Mouse (Mus musculus): ENCODE measurements around the gene Cenpp. TPM values are rescaled to one million over a fixed set of nuclear protein-coding genes. Genes with fewer than 3 reads are reported as not detected.

Gene Cenpp
- polyA plus RNA-seq, 1 experiment from 2014 or later, result 47.1 TPM

- H3K36me3 ChIP-seq (replicated peaks; ENCODE audit: control insufficient read depth, insufficient read depth, low read depth, low read length), result no peaks in the 10 kb centered on the region
- H3K27ac ChIP-seq (replicated peaks; ENCODE audit: low read depth, low read length), result no peak overlapping the region
- no peak for ATAC-seq (replicated peaks; ENCODE audit: insufficient number of reproducible peaks, low FRiP score, low TSS enrichment, low read depth)
- no peak overlapping the region for H3K4me2 ChIP-seq (ENCODE audit: low read depth, low read length)
- WGBS, result 30% methylated on average over 2 of the region's 2 CpGs
- no peak overlapping the region for H3K4me3 ChIP-seq (ENCODE audit: low read depth, low read length)
- no peaks in the 10 kb centered on the region for H3K9me3 ChIP-seq (replicated peaks; ENCODE audit: control insufficient read depth, low read length)
- DNase-seq (ENCODE audit: low spot score), result peak; percentile 21
- no peaks in the 10 kb centered on the region for H3K27me3 ChIP-seq (ENCODE audit: control insufficient read depth, insufficient read depth, low read length)
- H3K9ac ChIP-seq (replicated peaks; ENCODE audit: low read length), result no peak overlapping the region
- no peaks in the 10 kb centered on the region for H3K4me1 ChIP-seq (ENCODE audit: control insufficient read depth, insufficient read depth, low read length)
Observed at GRCm38 (mm10) chr13:49559185-49559584, 93.4 kb downstream of the Cenpp start.

- ATAC-seq (replicated peaks; ENCODE audit: insufficient number of reproducible peaks, low FRiP score, low TSS enrichment, low read depth) (no peak), DNase-seq (ENCODE audit: low spot score) (no peak)
- H3K4me2 ChIP-seq (ENCODE audit: low read depth, low read length), result no peak overlapping the region
- WGBS, result 74% methylated on average over 1 of the region's 1 CpGs
- no peak overlapping the region for H3K4me3 ChIP-seq (ENCODE audit: low read depth, low read length)
- no peak overlapping the region for H3K9ac ChIP-seq (replicated peaks; ENCODE audit: low read length)
- H3K27me3 ChIP-seq (ENCODE audit: control insufficient read depth, insufficient read depth, low read length), result no peaks in the 10 kb centered on the region
- H3K36me3 ChIP-seq (replicated peaks; ENCODE audit: control insufficient read depth, insufficient read depth, low read depth, low read length), result no peaks in the 10 kb centered on the region
- no peaks in the 10 kb centered on the region for H3K4me1 ChIP-seq (ENCODE audit: control insufficient read depth, insufficient read depth, low read length)
- no peak overlapping the region for H3K27ac ChIP-seq (replicated peaks; ENCODE audit: low read depth, low read length)
- H3K9me3 ChIP-seq (replicated peaks; ENCODE audit: control insufficient read depth, low read length), result no peaks in the 10 kb centered on the region
Observed at GRCm38 (mm10) chr13:49556924-49557323, 95.7 kb downstream of the Cenpp start.

- DNase-seq (ENCODE audit: low spot score) (no peak), ATAC-seq (replicated peaks; ENCODE audit: insufficient number of reproducible peaks, low FRiP score, low TSS enrichment, low read depth) (no peak)
- WGBS, result 93% methylated on average over 1 of the region's 1 CpGs
- Histone ChIP-seq H3K4me1 (ENCODE audit: control insufficient read depth, insufficient read depth, low read length) (no peaks in the 10 kb centered on the region), H3K4me2 (ENCODE audit: low read depth, low read length) (no peak overlapping the region), H3K27me3 (ENCODE audit: control insufficient read depth, insufficient read depth, low read length) (no peaks in the 10 kb centered on the region), H3K9ac (replicated peaks; ENCODE audit: low read length) (no peak overlapping the region), H3K27ac (replicated peaks; ENCODE audit: low read depth, low read length) (no peak overlapping the region), H3K4me3 (ENCODE audit: low read depth, low read length) (no peak overlapping the region), H3K9me3 (replicated peaks; ENCODE audit: control insufficient read depth, low read length) (no peaks in the 10 kb centered on the region), H3K36me3 (replicated peaks; ENCODE audit: control insufficient read depth, insufficient read depth, low read depth, low read length) (no peaks in the 10 kb centered on the region)
Observed at GRCm38 (mm10) chr13:49556203-49556602, 96.4 kb downstream of the Cenpp start.

GRCm38 (mm10) chr13:49554519-49554918 is 98.1 kb downstream of the Cenpp start:
- Histone ChIP-seq H3K4me2 (ENCODE audit: low read depth, low read length) (no peak overlapping the region), H3K36me3 (replicated peaks; ENCODE audit: control insufficient read depth, insufficient read depth, low read depth, low read length) (no peaks in the 10 kb centered on the region), H3K4me1 (ENCODE audit: control insufficient read depth, insufficient read depth, low read length) (no peaks in the 10 kb centered on the region), H3K9me3 (replicated peaks; ENCODE audit: control insufficient read depth, low read length) (no peaks in the 10 kb centered on the region), H3K4me3 (ENCODE audit: low read depth, low read length) (no peak overlapping the region), H3K27me3 (ENCODE audit: control insufficient read depth, insufficient read depth, low read length) (no peaks in the 10 kb centered on the region), H3K27ac (replicated peaks; ENCODE audit: low read depth, low read length) (no peak overlapping the region), H3K9ac (replicated peaks; ENCODE audit: low read length) (no peak overlapping the region)
- no peak for DNase-seq (ENCODE audit: low spot score)
- ATAC-seq (replicated peaks; ENCODE audit: insufficient number of reproducible peaks, low FRiP score, low TSS enrichment, low read depth), result no peak
- WGBS, result 73% methylated on average over 5 of the region's 5 CpGs

GRCm38 (mm10) chr13:49549616-49550015 is 103.0 kb downstream of the Cenpp start:
- H3K9me3 ChIP-seq (replicated peaks; ENCODE audit: control insufficient read depth, low read length), result no peaks in the 10 kb centered on the region
- WGBS, result 94% methylated on average over 3 of the region's 3 CpGs
- no peak overlapping the region for H3K9ac ChIP-seq (replicated peaks; ENCODE audit: low read length)
- no peaks in the 10 kb centered on the region for H3K36me3 ChIP-seq (replicated peaks; ENCODE audit: control insufficient read depth, insufficient read depth, low read depth, low read length)
- H3K27me3 ChIP-seq (ENCODE audit: control insufficient read depth, insufficient read depth, low read length), result no peaks in the 10 kb centered on the region
- H3K4me2 ChIP-seq (ENCODE audit: low read depth, low read length), result no peak overlapping the region
- H3K27ac ChIP-seq (replicated peaks; ENCODE audit: low read depth, low read length), result no peak overlapping the region
- no peak for DNase-seq (ENCODE audit: low spot score)
- no peak for ATAC-seq (replicated peaks; ENCODE audit: insufficient number of reproducible peaks, low FRiP score, low TSS enrichment, low read depth)
- no peak overlapping the region for H3K4me3 ChIP-seq (ENCODE audit: low read depth, low read length)
- H3K4me1 ChIP-seq (ENCODE audit: control insufficient read depth, insufficient read depth, low read length), result no peaks in the 10 kb centered on the region

GRCm38 (mm10) chr13:49547563-49548150 is 104.9 kb downstream of the Cenpp start:
- 80% methylated on average over 1 of the region's 1 CpGs for WGBS
- H3K27ac ChIP-seq (replicated peaks; ENCODE audit: low read depth, low read length), result no peak overlapping the region

GRCm38 (mm10) chr13:49546517-49546916 is 106.1 kb downstream of the Cenpp start:
- Histone ChIP-seq H3K4me2 (ENCODE audit: low read depth, low read length) (no peak overlapping the region), H3K4me1 (ENCODE audit: control insufficient read depth, insufficient read depth, low read length) (no peaks in the 10 kb centered on the region), H3K4me3 (ENCODE audit: low read depth, low read length) (no peak overlapping the region), H3K9me3 (replicated peaks; ENCODE audit: control insufficient read depth, low read length) (no peaks in the 10 kb centered on the region), H3K9ac (replicated peaks; ENCODE audit: low read length) (no peak overlapping the region), H3K27me3 (ENCODE audit: control insufficient read depth, insufficient read depth, low read length) (no peaks in the 10 kb centered on the region), H3K36me3 (replicated peaks; ENCODE audit: control insufficient read depth, insufficient read depth, low read depth, low read length) (no peaks in the 10 kb centered on the region), H3K27ac (replicated peaks; ENCODE audit: low read depth, low read length) (no peak overlapping the region)
- DNase-seq (ENCODE audit: low spot score), result no peak
- ATAC-seq (replicated peaks; ENCODE audit: insufficient number of reproducible peaks, low FRiP score, low TSS enrichment, low read depth), result no peak
- WGBS, result 78% methylated on average over 1 of the region's 1 CpGs

More at GRCm38 (mm10) chr13:49547563-49548150, 104.9 kb downstream of the Cenpp start:
- Histone ChIP-seq H3K36me3 (replicated peaks; ENCODE audit: control insufficient read depth, insufficient read depth, low read depth, low read length) (no peaks in the 10 kb centered on the region), H3K4me1 (ENCODE audit: control insufficient read depth, insufficient read depth, low read length) (no peaks in the 10 kb centered on the region), H3K4me3 (ENCODE audit: low read depth, low read length) (no peak overlapping the region), H3K9me3 (replicated peaks; ENCODE audit: control insufficient read depth, low read length) (no peaks in the 10 kb centered on the region), H3K27me3 (ENCODE audit: control insufficient read depth, insufficient read depth, low read length) (no peaks in the 10 kb centered on the region), H3K4me2 (ENCODE audit: low read depth, low read length) (no peak overlapping the region), H3K9ac (replicated peaks; ENCODE audit: low read length) (no peak overlapping the region)
- ATAC-seq (replicated peaks; ENCODE audit: insufficient number of reproducible peaks, low FRiP score, low TSS enrichment, low read depth) (no peak), DNase-seq (ENCODE audit: low spot score) (no peak)

- H3K9me3 ChIP-seq (replicated peaks; ENCODE audit: control insufficient read depth, low read length), result no peaks in the 10 kb centered on the region
- peak; percentile 40 for DNase-seq (ENCODE audit: low spot score)
- H3K27me3 ChIP-seq (ENCODE audit: control insufficient read depth, insufficient read depth, low read length), result no peaks in the 10 kb centered on the region
- H3K4me1 ChIP-seq (ENCODE audit: control insufficient read depth, insufficient read depth, low read length), result no peaks in the 10 kb centered on the region
- no peak overlapping the region for H3K9ac ChIP-seq (replicated peaks; ENCODE audit: low read length)
- no peak overlapping the region for H3K4me2 ChIP-seq (ENCODE audit: low read depth, low read length)
- H3K4me3 ChIP-seq (ENCODE audit: low read depth, low read length), result no peak overlapping the region
- no peak for ATAC-seq (replicated peaks; ENCODE audit: insufficient number of reproducible peaks, low FRiP score, low TSS enrichment, low read depth)
- WGBS, result 49% methylated on average over 3 of the region's 3 CpGs
- no peaks in the 10 kb centered on the region for H3K36me3 ChIP-seq (replicated peaks; ENCODE audit: control insufficient read depth, insufficient read depth, low read depth, low read length)
- no peak overlapping the region for H3K27ac ChIP-seq (replicated peaks; ENCODE audit: low read depth, low read length)
Observed at GRCm38 (mm10) chr13:49545646-49546045, 106.9 kb downstream of the Cenpp start.
